Mouse (Mus musculus) B cell, adult 67 days (primary cell): ENCODE data around the gene Cyp4a14. TPM values are rescaled to one million over a fixed set of nuclear protein-coding genes. Genes with fewer than 3 reads are reported as not detected.

Experiments used
- total RNA-seq, 2 experiments: library from RNA; stranded (reverse); gene quantifications; 4 replicates each; pipeline ENCODE4 v1.2.4; 2023

The Cyp4a14 gene
- total RNA-seq, result not detected

DNA sequence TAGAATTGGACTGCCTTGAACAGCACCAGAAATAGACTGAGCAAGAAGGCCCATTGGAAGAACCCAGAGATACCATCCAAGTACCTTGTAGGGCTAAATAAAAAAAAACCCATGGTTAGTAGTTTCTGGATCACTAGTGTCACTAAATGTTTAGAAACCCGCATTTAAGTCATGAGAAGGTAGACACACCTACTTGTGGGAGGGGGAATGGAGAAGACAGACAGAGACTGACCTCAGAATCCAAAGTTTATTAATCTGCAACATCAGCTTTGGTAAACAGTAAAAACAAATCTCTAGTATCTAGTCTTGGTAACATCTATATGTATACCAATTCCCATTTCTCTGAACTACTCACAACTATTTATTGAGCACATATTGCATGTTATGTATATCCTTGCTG lies at the start of gene Cyp4a14:
TSS of gene Cyp4a14 (minus strand) at position 142 of the 400 bp plus-strand sequence.

DNA sequence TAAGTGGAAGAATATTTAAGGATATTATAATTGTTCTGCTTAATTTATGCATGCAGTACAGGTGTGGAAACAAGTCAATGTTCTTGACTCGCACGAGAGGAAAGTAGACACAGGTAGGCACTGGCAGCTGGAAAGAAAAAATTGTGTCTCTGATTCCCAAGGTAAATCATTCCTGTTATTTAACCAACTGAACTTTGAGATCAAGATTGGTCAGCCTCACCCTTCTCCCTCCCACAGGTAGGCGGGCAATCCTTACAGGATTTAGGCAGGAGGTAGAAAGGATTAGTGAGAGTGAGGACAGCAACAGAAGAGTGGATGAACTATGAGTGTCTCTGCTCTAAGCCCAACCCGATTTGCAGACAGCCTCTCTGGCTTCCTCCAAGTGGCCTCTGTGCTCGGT lies 22.1 kb upstream of the Cyp4a14 start, which contains the start of gene Cyp4a10:
TSS of gene Cyp4a10 (plus strand) at position 265 of the 400 bp plus-strand sequence.

DNA sequence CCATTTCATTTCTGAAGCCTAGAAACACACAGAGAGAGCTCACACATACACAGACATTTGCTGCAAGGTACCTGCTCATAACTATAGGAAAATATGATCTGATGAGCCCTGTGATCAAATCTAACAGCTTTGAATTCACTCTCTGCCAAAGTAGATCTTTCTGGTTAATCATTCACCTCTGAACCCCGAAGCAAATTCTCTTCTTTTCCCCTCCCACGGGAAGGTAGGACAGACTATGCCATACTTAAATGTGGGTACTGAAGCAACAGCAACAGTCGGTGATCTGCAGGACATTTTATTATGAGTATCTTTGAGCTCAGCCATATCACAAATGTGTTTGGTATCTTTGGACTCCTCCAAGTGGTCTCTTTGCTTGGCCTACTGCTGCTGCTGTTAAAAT lies 43.6 kb downstream of the Cyp4a14 start, which contains the start of gene Cyp4a30b:
TSS of gene Cyp4a30b (plus strand) at position 301 of the 400 bp plus-strand sequence.

Other genes starting within 250 kb of the Cyp4a14 start
- not detected for gene Cyp4a12a, start 197.1 kb downstream of the Cyp4a14 start, total RNA-seq
- gene Cyp4a12b, start 84.5 kb downstream of the Cyp4a14 start, total RNA-seq, result not detected
- not detected for gene Cyp4a30b, start 43.5 kb downstream of the Cyp4a14 start, total RNA-seq
- not detected for gene Cyp4a10, start 22.1 kb upstream of the Cyp4a14 start, total RNA-seq
- gene Cyp4a31, start 67.5 kb upstream of the Cyp4a14 start, total RNA-seq, result not detected
- gene Cyp4a32, start 104.8 kb upstream of the Cyp4a14 start, total RNA-seq, result not detected
- not detected for gene Cyp4b1, start 151.6 kb upstream of the Cyp4a14 start, total RNA-seq
- 10 to 100 TPM; 50.7 to 54.4 TPM for gene Efcab14, start 241.6 kb upstream of the Cyp4a14 start, total RNA-seq